Mouse (Mus musculus) G1E (cell line): ENCODE data around the gene Pygl. TPM values are rescaled to one million over a fixed set of nuclear protein-coding genes. Genes with fewer than 3 reads are reported as not detected.
"Not testable (repeated sequence)": the region's sequence is repeated elsewhere in the genome, so short reads cannot be mapped to it uniquely, and the experiment has no call there.

ENCODE experiments used
- ATAC-seq: 2 replicates; pipeline ENCODE4 v1.8.0; 2016; ENCODE audit warnings: mild to moderate bottlenecking; ENCODE audit not compliant: insufficient number of reproducible peaks, poor library complexity, low FRiP score, severe bottlenecking; ENCODE audit errors: extremely low read depth
- DNase-seq: peaks from one replicate; pipeline ENCODE4 v3.0.0; 2012; ENCODE audit warnings: low spot score
- H3K27me3 ChIP-seq: 2 replicates; pipeline ENCODE4 v1.6.1; 2012; ENCODE audit warnings: mild to moderate bottlenecking, low read length, inconsistent platforms; ENCODE audit not compliant: insufficient read depth
- H3K36me3 ChIP-seq: replicated peaks from 2 replicates; pipeline ENCODE3; 2012; ENCODE audit warnings: mild to moderate bottlenecking, inconsistent platforms
- H3K4me1 ChIP-seq: 2 replicates; pipeline ENCODE4 v1.6.1; 2012; ENCODE audit warnings: low read depth, low read length, inconsistent platforms, mixed read lengths; ENCODE audit not compliant: insufficient read depth
- H3K4me3 ChIP-seq: 2 replicates; pipeline ENCODE4 v1.5.1; 2012; ENCODE audit warnings: low read depth, mild to moderate bottlenecking, inconsistent platforms, low read length, moderate library complexity, mixed read lengths
- H3K9me3 ChIP-seq: replicated peaks from 2 replicates; pipeline ENCODE4 v1.6.1; 2012; ENCODE audit warnings: inconsistent platforms
- CTCF ChIP-seq: IDR thresholded peaks from 2 replicates; pipeline ENCODE4 v1.5.1; 2012; ENCODE audit warnings: low read depth, low read length, inconsistent platforms, mixed read lengths
- GATA1 ChIP-seq: IDR thresholded peaks from 2 replicates; pipeline ENCODE4 v1.6.1; 2012; ENCODE audit warnings: borderline replicate concordance, low read length, inconsistent platforms, mixed read lengths
- GATA2 ChIP-seq: IDR thresholded peaks from 2 replicates; pipeline ENCODE4 v1.6.1; 2012; ENCODE audit warnings: low read depth, low read length, inconsistent platforms, borderline replicate concordance
- POLR2AphosphoS5 ChIP-seq: IDR thresholded peaks from 2 replicates; pipeline ENCODE4 v1.6.1; 2012; ENCODE audit warnings: low read depth, low read length, inconsistent platforms; ENCODE audit not compliant: insufficient replicate concordance
- TAL1 ChIP-seq: conservative IDR thresholded peaks from 2 replicates; pipeline ENCODE4 v1.6.1; 2012; ENCODE audit warnings: low read depth, low read length, inconsistent platforms, mixed read lengths
- polyA plus RNA-seq: library from polyadenylated mRNA; stranded (reverse); fragments of >175 nt; gene quantifications from 2 replicates; pipeline ENCODE4 v1.2.3, GENCODE M21; 2012
- total RNA-seq, 2 experiments: library from RNA; stranded (forward) in 1 of 2; stranded (reverse) in 1 of 2; fragments of 200-1000 nt in 1 of 2; fragments of >200 nt in 1 of 2; fragmentation: Nextera tagmentation in 1 of 2; gene quantifications; 2 replicates each; pipeline ENCODE4 v1.2.3; 2014 to 2017

Pygl gene
- total and polyA plus RNA-seq, 3 experiments, result 0.27 TPM; not detected in 2

DNA sequence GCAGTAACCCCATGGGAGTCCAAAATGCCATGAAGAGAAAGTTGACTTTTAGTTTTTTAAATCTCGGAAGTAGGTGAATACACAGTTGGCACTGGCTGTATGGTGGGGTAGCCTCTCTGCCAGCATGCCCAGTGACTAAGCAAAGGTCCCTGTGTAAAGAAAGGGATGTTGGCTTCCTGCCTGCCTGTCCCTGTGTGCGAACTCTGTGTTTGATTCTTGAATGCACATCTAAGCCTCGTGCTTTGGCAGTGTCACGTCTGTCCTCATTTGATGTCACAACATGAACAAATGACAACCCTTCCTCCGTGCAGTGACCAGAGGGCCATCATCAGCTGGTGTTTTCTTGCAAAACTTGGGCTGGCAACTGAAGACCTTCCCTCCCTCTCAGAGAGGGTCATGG lies 34.9 kb downstream of the Pygl start:
- H3K27me3 ChIP-seq, result peaks cover 7% of the 10 kb centered on the region
- no peaks in the 10 kb centered on the region for H3K9me3 ChIP-seq
- no peak overlapping the region for H3K4me3 ChIP-seq
- TF ChIP-seq CTCF, result no peak
- no peak for TF ChIP-seq POLR2AphosphoS5
- no peak for TF ChIP-seq TAL1
- no peak for TF ChIP-seq GATA1
- TF ChIP-seq GATA2, result no peak
- DNase-seq (no peak), ATAC-seq (no peak)
- H3K36me3 ChIP-seq, result no peaks in the 10 kb centered on the region
- H3K4me1 ChIP-seq, result no peaks in the 10 kb centered on the region

DNA sequence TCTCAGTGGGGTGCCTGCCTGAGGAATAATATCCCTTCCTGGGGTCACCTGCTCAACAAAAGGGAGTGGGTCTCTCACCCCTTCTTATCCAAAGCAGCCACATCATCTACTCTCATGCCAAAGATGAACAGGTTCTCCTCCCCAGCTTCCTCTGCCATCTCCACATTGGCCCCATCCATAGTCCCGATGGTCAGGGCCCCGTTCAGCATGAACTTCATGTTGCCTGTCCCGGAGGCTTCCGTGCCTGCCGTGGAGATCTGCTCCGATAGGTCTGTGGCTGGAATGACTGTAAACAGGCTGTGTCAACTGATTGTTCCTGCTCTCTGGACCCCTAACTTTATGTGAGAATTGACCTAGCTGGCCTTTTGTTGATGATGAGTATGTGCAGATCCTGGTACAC lies 35.9 kb downstream of the Pygl start:
- Histone ChIP-seq H3K4me1 (no peaks in the 10 kb centered on the region), H3K4me3 (no peak overlapping the region), H3K27me3 (peaks cover 5% of the 10 kb centered on the region; the same call in 1 of the 2 replicates), H3K36me3 (no peaks in the 10 kb centered on the region), H3K9me3 (no peaks in the 10 kb centered on the region)
- no peak for DNase-seq
- TF ChIP-seq CTCF (no peak), TAL1 (no peak), GATA2 (no peak), POLR2AphosphoS5 (no peak), GATA1 (no peak)
- no peak for ATAC-seq

DNA sequence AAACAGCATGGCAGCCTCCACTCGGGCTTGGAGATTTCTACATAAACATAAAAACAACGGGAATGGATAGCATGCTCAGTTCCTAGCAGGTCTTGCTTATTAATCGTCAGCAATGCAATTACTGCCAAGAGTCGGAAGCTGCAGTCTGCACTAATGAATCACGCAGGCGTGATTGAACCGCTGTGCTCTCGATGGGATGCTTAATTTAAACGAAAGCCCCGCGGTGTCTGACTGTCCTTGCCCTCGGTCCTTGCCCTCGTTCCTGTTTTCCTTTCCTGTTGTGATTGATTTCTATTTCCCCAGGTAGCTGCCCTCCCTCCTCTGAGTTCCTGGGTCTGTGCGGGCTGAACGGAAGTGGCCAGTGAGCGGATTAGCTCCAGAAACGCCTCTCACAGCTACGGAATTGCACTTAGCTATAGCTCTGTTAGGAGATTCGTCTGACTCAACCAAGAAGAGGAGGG lies 39.0 kb downstream of the Pygl start:
- ATAC-seq (no peak), DNase-seq (no peak)
- Histone ChIP-seq H3K9me3 (no peaks in the 10 kb centered on the region), H3K36me3 (no peaks in the 10 kb centered on the region), H3K4me3 (no peak overlapping the region), H3K4me1 (no peaks in the 10 kb centered on the region), H3K27me3 (peaks cover 2% of the 10 kb centered on the region; the same call in 1 of the 2 replicates)
- no peak for TF ChIP-seq GATA1
- TF ChIP-seq TAL1, result no peak
- TF ChIP-seq GATA2, result no peak
- no peak for TF ChIP-seq POLR2AphosphoS5
- no peak for TF ChIP-seq CTCF

DNA sequence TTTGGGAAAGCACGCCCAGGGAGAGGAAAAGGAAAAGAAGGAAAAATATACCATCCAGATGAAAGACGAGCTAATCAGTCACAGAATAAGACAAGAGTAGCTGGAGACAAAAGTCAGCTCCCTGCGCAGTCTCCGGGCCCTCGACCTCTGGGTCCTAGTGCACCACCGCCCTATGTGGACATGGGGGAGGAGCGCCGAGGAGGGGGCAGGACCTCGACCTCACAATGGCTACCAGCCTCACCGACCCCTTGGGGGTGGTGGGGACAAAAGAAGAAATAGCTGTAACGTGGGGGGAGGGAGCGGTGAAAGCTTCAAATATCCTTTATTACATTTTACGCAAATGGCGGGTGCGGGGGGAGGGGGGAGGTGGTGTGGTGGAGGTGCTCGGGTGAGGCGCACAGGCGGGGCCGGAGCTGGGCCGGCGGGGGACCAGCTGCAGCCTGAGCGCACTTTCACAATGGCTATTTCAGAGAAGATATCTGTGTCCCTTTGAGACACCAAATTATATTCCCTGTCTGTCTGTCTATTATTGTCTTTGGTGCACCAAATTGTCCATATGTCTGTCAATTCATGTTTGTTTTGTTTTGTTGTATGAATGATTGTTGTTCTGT lies 47.0 kb downstream of the Pygl start:
- H3K27me3 ChIP-seq, result peaks cover 9% of the 10 kb centered on the region; the same call in 1 of the 2 replicates
- no peak overlapping the region for H3K4me3 ChIP-seq
- H3K36me3 ChIP-seq, result no peaks in the 10 kb centered on the region
- H3K4me1 ChIP-seq, result no peaks in the 10 kb centered on the region
- TF ChIP-seq POLR2AphosphoS5, result no peak
- TF ChIP-seq GATA2, result no peak
- TF ChIP-seq CTCF, result no peak
- no peak for TF ChIP-seq TAL1
- no peak for TF ChIP-seq GATA1
- H3K9me3 ChIP-seq, result peaks cover 7% of the 10 kb centered on the region
- DNase-seq, result no peak
- ATAC-seq, result no peak

DNA sequence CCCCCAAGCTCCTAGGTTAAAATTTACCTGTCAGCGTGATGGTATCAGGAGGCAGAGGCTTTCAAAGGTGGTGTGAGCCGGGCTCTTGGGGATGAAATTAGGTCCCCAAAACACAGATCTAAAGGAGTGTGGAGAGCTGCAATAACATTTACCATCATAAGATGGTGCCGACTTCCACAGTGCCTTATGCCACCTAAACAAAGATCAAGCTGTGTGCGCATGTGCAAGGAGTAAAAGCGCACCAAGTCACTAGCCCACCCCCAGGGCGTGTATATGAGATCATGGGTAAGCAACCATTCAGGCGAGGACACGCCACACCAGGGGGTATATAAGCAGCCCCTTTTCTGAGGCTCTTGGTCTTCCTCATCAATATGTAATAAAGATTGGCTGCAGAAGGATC lies 47.8 kb downstream of the Pygl start:
- DNase-seq, H3K4me1 ChIP-seq, H3K4me3 ChIP-seq, H3K36me3 ChIP-seq, ATAC-seq, H3K9me3 ChIP-seq, H3K27me3 ChIP-seq: not testable (repeated sequence)

DNA sequence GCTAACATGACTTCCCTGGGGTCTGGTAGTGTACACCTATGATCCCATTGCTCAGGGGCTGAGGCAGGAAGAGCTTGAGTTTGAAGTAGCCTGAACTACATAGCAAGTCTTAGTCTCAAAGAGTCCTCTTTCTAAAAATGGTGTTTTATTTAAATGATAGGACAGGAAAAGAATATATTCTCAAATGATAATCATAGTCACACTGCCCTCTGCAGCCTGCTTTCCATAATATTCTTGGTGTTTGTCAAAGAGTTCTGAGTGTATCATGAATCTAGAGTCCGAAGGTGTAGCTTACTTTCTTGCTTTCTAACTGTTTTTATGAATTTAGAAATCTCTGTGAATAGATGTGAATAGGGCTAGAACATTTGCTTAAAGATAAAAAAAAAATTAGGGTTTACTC lies 61.3 kb downstream of the Pygl start:
- no peak for DNase-seq
- H3K36me3 ChIP-seq, result no peaks in the 10 kb centered on the region
- H3K27me3 ChIP-seq, result peaks cover 9% of the 10 kb centered on the region
- no peaks in the 10 kb centered on the region for H3K4me1 ChIP-seq
- no peaks in the 10 kb centered on the region for H3K9me3 ChIP-seq
- TF ChIP-seq GATA2 (no peak), TAL1 (no peak), CTCF (no peak), POLR2AphosphoS5 (no peak), GATA1 (no peak)
- ATAC-seq, result no peak
- no peak overlapping the region for H3K4me3 ChIP-seq

DNA sequence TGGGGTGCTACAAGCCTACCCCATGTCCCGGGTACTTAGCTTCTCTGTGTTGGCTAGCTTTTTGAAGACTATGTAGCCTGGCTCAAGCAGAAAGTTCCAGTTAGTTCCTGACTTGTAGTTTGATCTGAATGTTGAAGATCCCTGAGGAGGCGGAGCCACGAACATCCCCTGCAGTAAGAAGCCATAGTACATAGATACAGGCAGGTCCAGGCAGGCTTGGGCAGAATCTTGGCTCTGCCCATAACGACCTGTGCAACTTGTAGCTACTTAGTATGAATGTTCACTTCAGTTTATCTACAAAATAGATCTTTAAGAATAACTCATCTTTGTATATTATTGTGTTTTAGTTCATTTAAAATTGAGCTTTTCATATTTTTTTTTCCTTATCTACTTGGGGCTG lies 63.3 kb downstream of the Pygl start:
- Histone ChIP-seq H3K27me3 (peaks cover 17% of the 10 kb centered on the region), H3K9me3 (no peaks in the 10 kb centered on the region), H3K36me3 (no peaks in the 10 kb centered on the region), H3K4me3 (no peak overlapping the region), H3K4me1 (no peaks in the 10 kb centered on the region)
- TF ChIP-seq GATA1 (no peak), GATA2 (no peak), POLR2AphosphoS5 (no peak), CTCF (no peak), TAL1 (no peak)
- DNase-seq (no peak), ATAC-seq (no peak)
